Mouse (Mus musculus): ENCODE measurements around the gene Pacsin3.
A peak's percentile ranks its signal among the peaks of the same experiment; 100 is the strongest.

Gene Pacsin3

GRCm38 (mm10) chr2:91302845-91303244 is 47.1 kb downstream of the Pacsin3 start:
- no peak for DNase-seq (ENCODE audit: low spot score in 2 of 2)

- no peak for DNase-seq (ENCODE audit: low spot score in 2 of 2)
Observed at GRCm38 (mm10) chr2:91305926-91306325, 50.2 kb downstream of the Pacsin3 start.

GRCm38 (mm10) chr2:91306589-91306988 is 50.8 kb downstream of the Pacsin3 start:
- no peak for DNase-seq (ENCODE audit: low spot score in 2 of 2)

- no peak for DNase-seq (ENCODE audit: low spot score in 2 of 2)
Observed at GRCm38 (mm10) chr2:91308680-91309079, 52.9 kb downstream of the Pacsin3 start.

GRCm38 (mm10) chr2:91309546-91309945 is 53.8 kb downstream of the Pacsin3 start:
- no peak for DNase-seq (ENCODE audit: low spot score in 2 of 2)

- DNase-seq (ENCODE audit: low spot score in 2 of 2) = peak in 1 of 2 experiments; percentile 43
Observed at GRCm38 (mm10) chr2:91312578-91313311, 57.0 kb downstream of the Pacsin3 start.

GRCm38 (mm10) chr2:91314184-91314583 is 58.4 kb downstream of the Pacsin3 start:
- DNase-seq (ENCODE audit: low spot score in 2 of 2) = no peak
